Mouse (Mus musculus): ENCODE data around the gene Epb41l1. TPM values are rescaled to one million over a fixed set of nuclear protein-coding genes. Genes with fewer than 3 reads are reported as not detected.
"Not testable (repeated sequence)": the region's sequence is repeated elsewhere in the genome, so short reads cannot be mapped to it uniquely, and the experiment has no call there.

The Epb41l1 gene
- total RNA-seq, 2 experiments from 2014 or later, result 54.3 to 56.1 TPM

- no peak for DNase-seq (ENCODE audit: low spot score in 2 of 2)
These were observed 62.1 kb downstream of the Epb41l1 start for GRCm38 (mm10) chr2:156482764-156483163.

DNA sequence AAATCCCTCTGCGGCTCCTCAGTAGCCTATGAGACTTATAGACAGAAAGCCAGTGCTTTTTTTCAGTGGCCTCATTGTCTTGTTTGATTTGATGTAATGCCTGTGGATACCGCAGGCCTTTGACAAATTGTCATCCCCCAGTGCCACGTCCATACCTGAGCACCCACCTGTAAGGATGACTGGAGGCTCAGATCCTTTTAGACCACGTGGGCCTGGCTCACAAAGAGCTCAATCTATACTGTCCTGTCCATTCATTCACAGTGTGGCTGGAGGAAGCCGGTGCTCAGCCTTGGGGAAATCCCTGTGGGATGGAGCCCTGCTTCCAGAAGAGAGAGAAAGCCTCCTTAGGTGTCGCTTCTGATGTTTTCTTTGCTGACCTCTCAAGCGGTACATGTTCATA is 62.5 kb downstream of the Epb41l1 start:
- no peak for DNase-seq (ENCODE audit: low spot score in 2 of 2)

GRCm38 (mm10) chr2:156486086-156486751 is 65.5 kb downstream of the Epb41l1 start:
- DNase-seq (ENCODE audit: low spot score in 2 of 2), result no peak

DNA sequence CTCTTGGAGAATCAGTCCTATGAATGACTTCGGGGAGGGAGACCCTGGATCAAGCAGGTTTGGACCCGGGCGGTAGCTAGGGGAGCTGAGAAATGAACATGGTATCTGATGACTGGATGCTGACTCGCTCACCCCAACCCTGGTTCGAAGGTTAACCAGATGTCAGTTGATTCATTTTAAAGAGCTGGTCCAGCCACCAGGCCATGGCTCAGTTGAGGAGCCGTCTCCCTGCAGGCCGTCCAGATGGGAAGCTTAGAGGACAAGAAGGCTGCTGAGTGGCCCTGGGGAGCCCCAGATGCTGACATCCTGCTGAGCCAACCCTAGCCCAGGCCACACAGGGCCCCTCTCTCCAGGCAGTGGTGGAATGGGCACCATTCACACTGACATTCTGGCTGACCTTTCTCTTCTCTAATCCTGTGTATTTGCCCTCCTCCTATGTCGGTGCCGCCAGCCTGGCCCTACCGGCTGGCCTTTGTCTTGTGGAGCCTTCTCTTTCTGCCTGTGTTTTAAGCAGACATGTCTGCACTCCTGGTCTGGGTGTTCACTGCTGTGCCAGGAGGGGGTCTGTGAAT is 67.0 kb downstream of the Epb41l1 start:
- DNase-seq (ENCODE audit: low spot score in 2 of 2), result no peak

DNA sequence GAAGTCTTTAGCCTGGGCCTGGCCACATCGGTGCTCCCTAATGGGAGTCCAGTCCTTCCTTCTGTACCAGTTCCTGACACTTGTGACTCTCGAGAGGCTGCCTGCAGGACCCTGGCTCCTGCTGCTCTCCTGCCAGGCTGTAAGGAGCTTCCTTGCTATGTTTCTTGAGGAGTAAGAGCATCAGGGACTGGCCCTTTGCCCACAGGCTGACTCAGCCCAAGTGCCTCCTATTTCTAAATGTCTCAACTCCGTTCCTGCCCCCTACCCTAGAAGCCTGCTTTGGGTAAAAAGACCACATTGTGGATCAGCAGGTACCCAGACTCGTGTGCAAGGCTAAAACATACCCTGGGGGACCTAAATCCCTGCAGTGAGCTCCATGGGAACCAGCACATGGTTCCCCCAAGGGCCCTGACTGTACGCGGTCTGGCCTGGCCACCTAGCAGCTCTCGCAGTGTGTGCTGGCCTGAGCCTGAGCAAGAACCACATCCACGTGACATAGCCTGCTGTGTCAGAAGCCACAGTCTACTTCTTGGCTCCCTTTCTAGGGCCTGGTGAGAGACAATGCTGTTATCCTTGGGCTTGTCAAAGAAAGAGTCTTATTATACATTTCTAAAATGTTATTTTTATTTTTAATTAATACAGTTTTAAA is 67.6 kb downstream of the Epb41l1 start:
- no peak for DNase-seq (ENCODE audit: low spot score in 2 of 2)

DNA sequence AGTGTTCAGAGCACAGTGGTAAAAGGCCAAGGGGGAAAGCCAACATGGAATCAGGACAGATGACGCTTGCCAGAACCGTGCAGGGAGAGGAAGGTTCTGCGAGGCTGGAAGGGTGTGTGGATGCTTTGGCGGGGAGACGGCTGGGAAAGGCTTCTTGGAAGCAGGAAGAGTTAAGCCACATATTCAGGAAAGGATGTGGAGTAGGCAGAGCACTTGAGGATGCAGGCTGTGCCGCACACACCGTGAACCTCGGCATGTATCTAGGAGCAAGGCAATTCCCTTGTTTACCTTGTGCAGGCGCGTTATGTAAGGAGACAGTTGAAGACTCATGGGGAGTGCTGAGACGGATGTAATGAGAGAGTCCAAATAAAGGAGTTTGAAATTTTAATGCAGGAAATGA is 69.5 kb downstream of the Epb41l1 start:
- no peak for DNase-seq (ENCODE audit: low spot score in 2 of 2)

- DNase-seq (ENCODE audit: low spot score in 2 of 2), result no peak
These were observed 71.1 kb downstream of the Epb41l1 start for GRCm38 (mm10) chr2:156491796-156492195.

- DNase-seq (ENCODE audit: low spot score in 2 of 2), result no peak
These were observed 73.1 kb downstream of the Epb41l1 start for GRCm38 (mm10) chr2:156493766-156494165.

DNA sequence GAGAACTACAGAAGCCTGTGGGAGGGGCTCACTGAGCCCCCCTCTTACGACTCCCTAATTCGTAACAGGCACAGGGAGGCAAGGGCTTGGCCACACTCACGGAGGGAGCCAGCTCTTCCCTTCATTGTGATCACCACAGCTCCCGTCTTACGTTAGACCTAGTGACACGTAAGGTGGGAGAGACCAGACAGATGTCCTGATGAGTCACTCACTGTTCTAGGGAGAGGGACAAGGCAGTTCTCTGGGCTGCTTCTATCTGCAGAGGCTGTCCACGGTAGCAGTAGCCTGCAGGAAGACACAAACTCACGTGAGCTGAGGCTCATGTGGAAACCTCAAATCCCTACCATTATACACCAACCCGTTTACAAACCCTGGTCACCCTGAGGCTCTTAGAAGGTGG is 73.8 kb downstream of the Epb41l1 start:
- no peak for DNase-seq (ENCODE audit: low spot score in 2 of 2)

DNA sequence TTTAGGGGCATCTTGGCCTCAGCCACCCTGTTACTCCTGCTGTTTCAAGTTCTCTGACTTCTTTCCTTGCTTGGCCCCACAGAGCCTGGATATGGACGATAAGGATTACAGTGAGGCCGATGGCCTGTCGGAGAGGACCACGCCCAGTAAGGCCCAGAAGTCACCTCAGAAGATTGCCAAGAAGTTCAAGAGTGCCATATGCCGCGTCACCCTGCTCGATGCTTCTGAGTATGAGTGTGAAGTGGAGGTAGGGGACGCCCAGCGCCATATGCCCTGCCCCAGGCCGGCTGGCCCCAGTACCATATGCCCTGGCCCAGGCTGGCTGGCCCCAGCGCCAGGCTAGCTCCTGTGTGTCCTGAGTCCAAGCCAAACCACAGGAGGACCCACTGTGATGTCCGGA is 74.2 kb downstream of the Epb41l1 start:
- no peak for DNase-seq (ENCODE audit: low spot score in 2 of 2)

- no peak for DNase-seq (ENCODE audit: low spot score in 2 of 2)
These were observed 76.3 kb downstream of the Epb41l1 start for GRCm38 (mm10) chr2:156496816-156497566.

DNA sequence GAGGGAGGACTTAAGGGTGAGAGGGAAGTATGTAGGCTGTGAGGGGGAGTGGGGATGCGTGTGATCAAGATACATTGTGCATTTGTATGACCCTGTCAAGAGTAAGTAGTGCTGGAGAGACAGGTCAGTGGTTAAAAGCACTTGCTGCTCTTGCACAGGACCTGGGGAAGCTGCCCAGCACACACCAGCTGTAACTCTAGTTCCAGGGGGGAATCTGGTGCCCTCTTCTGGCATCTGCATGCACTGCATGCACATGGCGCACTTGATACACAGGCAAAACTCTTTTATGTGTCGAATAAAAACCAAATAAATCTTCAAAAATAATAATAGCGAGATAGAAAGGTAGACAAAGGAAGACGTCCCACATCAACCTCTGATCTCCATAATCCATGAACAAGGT is 77.2 kb downstream of the Epb41l1 start:
- DNase-seq (ENCODE audit: low spot score in 2 of 2), result peak in 1 of 2 experiments; percentile 31

GRCm38 (mm10) chr2:156501025-156501424 is 80.3 kb downstream of the Epb41l1 start:
- no peak for DNase-seq (ENCODE audit: low spot score in 2 of 2)

DNA sequence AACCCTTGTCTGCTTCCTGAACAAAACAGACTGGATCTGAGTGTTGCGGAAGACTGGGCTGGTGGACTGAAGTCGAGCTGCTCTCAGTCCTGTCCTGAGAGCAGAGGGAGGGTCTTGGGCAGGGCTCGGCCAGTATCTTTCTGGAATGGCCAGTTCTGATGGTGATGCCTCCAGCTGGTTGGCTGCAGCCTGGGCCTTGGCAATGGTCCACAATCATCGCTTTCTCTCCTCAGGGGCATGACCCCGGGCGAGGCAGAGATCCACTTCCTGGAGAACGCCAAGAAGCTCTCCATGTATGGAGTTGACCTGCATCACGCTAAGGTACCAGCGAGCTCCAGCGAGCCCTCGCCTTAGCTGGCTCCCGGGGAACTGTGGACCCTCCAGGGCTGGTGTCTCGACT is 84.8 kb downstream of the Epb41l1 start:
- DNase-seq (ENCODE audit: low spot score in 2 of 2), result no peak

DNA sequence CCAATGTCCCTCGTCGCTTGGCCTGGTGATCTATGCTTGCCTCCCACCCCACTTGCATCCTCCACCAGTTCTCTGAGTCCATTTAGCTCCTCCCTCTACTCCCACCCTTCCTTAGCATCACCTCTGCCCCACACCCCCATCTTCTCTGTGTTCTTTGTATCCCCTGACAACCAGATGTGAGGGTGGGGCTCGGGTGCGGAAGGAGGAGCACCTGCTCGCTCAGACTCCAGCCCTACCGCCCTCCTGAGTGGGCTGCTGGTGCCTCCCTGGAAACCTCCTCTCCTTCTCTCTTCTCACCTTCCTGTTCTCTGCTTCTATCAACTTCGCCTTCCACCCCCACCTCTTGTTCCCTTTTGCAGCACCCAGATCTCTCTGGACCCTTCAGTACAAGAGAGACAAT is 91.3 kb downstream of the Epb41l1 start:
- DNase-seq (ENCODE audit: low spot score in 2 of 2), result no peak

- DNase-seq (ENCODE audit: low spot score in 2 of 2), result no peak
These were observed 91.9 kb downstream of the Epb41l1 start for GRCm38 (mm10) chr2:156512561-156512960.

- DNase-seq (ENCODE audit: low spot score in 2 of 2), result no peak
These were observed 94.4 kb downstream of the Epb41l1 start for GRCm38 (mm10) chr2:156515102-156515501.

- peak; percentile 43 to 61 for DNase-seq (ENCODE audit: low spot score in 2 of 2)
These were observed 95.0 kb downstream of the Epb41l1 start for GRCm38 (mm10) chr2:156515565-156516185.

DNA sequence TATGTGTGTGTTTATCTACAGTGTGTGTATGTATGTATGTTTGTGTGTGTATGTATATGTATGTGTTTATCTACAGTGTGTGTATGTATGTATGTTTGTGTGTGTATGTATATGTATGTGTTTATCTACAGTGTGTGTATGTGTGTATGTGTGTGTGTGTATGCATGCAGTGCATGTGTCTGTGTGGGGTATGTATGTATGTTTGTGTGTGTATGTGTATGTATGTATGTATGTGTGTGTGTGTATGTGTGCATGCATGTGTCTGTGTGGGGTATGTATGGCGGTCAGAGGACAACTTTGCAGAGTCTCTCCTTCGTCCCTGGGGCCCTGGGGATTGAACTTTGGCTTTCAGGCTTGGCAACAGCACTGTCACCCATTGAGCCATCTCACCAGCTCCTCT is 96.0 kb downstream of the Epb41l1 start:
- not testable (repeated sequence) for DNase-seq (ENCODE audit: low spot score in 2 of 2)

DNA sequence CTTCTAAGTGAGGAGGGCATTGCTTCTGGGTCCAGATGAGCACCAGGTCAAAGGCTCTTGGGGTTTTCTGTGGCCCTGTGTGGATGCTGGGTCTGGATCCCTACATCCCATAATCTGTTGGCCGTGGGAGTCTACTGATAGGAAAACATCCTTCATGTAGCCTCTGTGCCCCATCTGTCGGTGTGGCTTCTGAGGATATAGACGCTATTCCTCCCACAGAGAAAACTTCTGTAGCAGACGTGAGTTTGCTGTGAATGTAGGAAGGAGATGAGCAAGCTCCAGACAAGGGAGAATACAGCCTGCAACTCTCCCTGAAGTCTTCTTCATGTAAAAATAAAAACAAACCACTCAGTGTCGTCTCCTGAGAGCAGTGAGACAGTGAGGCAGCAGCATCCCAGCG is 97.6 kb downstream of the Epb41l1 start:
- no peak for DNase-seq (ENCODE audit: low spot score in 2 of 2)

DNA sequence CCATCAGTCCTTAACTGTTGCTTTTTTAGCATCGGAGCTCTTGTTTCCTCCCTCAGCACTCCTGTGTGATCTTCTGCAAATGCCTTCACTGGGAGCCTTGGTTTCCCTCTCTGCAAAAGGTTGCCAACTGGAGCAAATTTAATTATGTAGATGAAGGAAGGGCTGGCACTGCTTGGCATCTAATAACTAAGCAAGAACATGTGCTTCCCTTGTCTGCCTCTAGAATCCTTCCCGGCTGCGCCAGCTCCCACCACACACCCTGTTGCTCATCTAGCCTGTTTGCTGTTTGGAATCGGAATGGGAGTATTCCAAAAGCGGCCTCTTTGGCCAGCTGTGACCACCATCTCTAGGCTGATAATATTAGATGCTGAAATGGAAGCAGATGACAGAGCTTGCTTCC is 98.9 kb downstream of the Epb41l1 start:
- no peak for DNase-seq (ENCODE audit: low spot score in 2 of 2)

DNA sequence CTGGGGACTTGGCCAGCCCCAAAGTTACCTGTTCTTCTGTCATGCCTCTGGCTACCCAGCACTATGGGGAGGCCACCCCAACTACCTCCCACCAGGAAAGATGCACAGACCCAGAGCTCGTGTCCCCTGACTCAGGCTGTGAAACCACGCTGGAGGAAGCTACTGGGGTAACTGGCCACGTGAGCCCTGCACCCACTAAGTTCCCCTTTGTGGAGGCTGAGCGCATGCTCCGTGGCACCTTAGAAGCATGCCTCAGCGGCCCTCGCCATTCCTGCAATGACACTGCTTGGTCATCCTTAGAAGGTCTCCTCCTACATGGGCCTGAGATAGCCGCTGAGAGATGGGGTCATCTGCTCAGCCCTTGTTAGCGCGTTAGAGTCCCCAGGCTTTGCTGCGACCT is 102.3 kb downstream of the Epb41l1 start:
- no peak for DNase-seq (ENCODE audit: low spot score in 2 of 2)
